In the genomic region with DNA sequence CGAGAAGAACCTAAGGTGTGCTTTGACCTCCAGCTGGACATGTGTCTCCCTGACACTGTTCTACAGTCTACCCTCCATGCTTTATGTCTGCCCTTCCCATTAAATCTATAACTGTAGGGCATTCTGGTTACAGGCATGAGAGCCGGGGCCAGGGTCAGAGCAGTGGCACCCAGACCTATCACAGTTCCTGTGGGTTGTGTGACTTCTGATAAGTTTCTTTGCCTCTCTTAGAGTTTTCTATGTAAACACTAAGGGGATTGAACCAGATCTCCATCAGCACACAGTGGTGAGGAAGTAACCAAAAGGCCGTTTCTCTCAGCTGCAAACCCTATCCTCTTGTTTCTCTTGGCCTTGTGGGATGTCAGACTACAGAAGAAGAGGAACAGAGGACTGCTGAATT, we compare ENCODE assay signal across 28 mouse cellular contexts. TPM values are rescaled to one million over a fixed set of nuclear protein-coding genes. Genes with fewer than 3 reads are reported as not detected.
DNase-seq lines count a peak whose midpoint lies in the region; ATAC-seq and TF ChIP-seq lines count a peak whose summit lies in the region.
"Had no signal": no experiment of that assay in that cellular context is flagged by ENCODE, and none has a peak within 500 bp of the region (broad histone marks: within the 10 kb centered on the region; RNA-seq: fewer than 3 reads in every experiment).

No protein-coding gene starts in this region.

- no peak for DNase-seq in gastrocnemius, adult 2 months
- DNase-seq in gastrocnemius, adult 8-10 months (ENCODE audit: low spot score in 2 of 2) = no peak
- DNase-seq in liver = no peak
- no peak for DNase-seq in embryo, embryonic 10 days (ENCODE audit: low spot score)
- DNase-seq in kidney, adult 9 months = no peak
- DNase-seq: adrenal gland, postnatal 25 days; cerebellum, adult 11-12 months; cerebellum, adult 9-11 months; kidney, adult 11 months; kidney, postnatal 36 days; left cerebral cortex, postnatal 4 days; lung, postnatal 36 days; retina, postnatal 1 day; right cerebral cortex, postnatal 14 days had no signal

- WGBS in liver, embryonic 12.5 days (ENCODE audit: insufficient replicate concordance) = 34% methylated on average over 3 of the region's 3 CpGs
- 35% methylated on average over 3 of the region's 3 CpGs for WGBS in liver, embryonic 15.5 days (ENCODE audit: insufficient replicate concordance)

- 0 out of 2 replicates have a peak, but pooled peaks cover 3% of the 10 kb centered on the region for H3K27me3 ChIP-seq in liver, embryonic 12.5 days (replicated peaks)
- H3K27me3 ChIP-seq in liver, embryonic 15.5 days = no peaks in the 10 kb centered on the region
- H3K27me3 ChIP-seq: heart, embryonic 15.5 days; hindbrain, embryonic 15.5 days; limb, embryonic 15.5 days; lung, embryonic 15.5 days; midbrain, embryonic 13.5 days; stomach, embryonic 15.5 days had no signal

- H3K9me3 ChIP-seq in liver, embryonic 12.5 days (replicated peaks) = no peaks in the 10 kb centered on the region
- H3K9me3 ChIP-seq in liver, embryonic 15.5 days (replicated peaks) = no peaks in the 10 kb centered on the region
- H3K9me3 ChIP-seq: heart, embryonic 15.5 days; hindbrain, embryonic 15.5 days; limb, embryonic 15.5 days; lung, embryonic 15.5 days; midbrain, embryonic 13.5 days; stomach, embryonic 15.5 days had no signal

- no peak overlapping the region for H3K9ac ChIP-seq in liver, embryonic 12.5 days
- H3K9ac ChIP-seq in liver, embryonic 15.5 days = no peak overlapping the region; the same call in 1 of the 2 replicates
- H3K9ac ChIP-seq: heart, embryonic 15.5 days; hindbrain, embryonic 15.5 days; limb, embryonic 15.5 days; lung, embryonic 15.5 days; midbrain, embryonic 13.5 days; stomach, embryonic 15.5 days had no signal

- H3K27ac ChIP-seq in gastrocnemius, adult 2 months = peak overlapping the region; percentile 40; the same call in 1 of the 2 replicates
- 0 out of 2 replicates have a peak overlapping the region, but pooled peaks have one; percentile 42 for H3K27ac ChIP-seq in liver, embryonic 12.5 days
- no peak overlapping the region for H3K27ac ChIP-seq in liver, embryonic 15.5 days (replicated peaks)
- H3K27ac ChIP-seq: heart, embryonic 15.5 days; hindbrain, embryonic 15.5 days; layer of hippocampus, adult 2 months; left cerebral cortex, adult 2 months; limb, embryonic 15.5 days; lung, embryonic 15.5 days; midbrain, embryonic 13.5 days; stomach, embryonic 15.5 days had no signal

- ATAC-seq in liver, embryonic 12.5 days = peak; percentile 42; the same call in 1 of the 2 replicates
- peak; percentile 43 for ATAC-seq in liver, embryonic 15.5 days (ENCODE audit: insufficient read depth)
- ATAC-seq: CD4-positive, CD25-positive, alpha-beta regulatory T cell, adult 4 months; forebrain, embryonic 14.5 days; inflammation-experienced regulatory T-cells, adult 6 months; midbrain, embryonic 13.5 days had no signal

- no peak overlapping the region for H3K4me3 ChIP-seq in gastrocnemius, adult 2 months
- H3K4me3 ChIP-seq in liver, embryonic 12.5 days = no peak overlapping the region
- no peak overlapping the region for H3K4me3 ChIP-seq in liver, embryonic 15.5 days (replicated peaks)
- H3K4me3 ChIP-seq: erythroblast, embryonic 14.5 days; heart, embryonic 15.5 days; hindbrain, embryonic 15.5 days; layer of hippocampus, adult 2 months; left cerebral cortex, adult 2 months; limb, embryonic 15.5 days; lung, embryonic 15.5 days; midbrain, embryonic 13.5 days; stomach, embryonic 15.5 days had no signal

- no peaks in the 10 kb centered on the region for H3K36me3 ChIP-seq in liver, embryonic 12.5 days
- no peaks in the 10 kb centered on the region for H3K36me3 ChIP-seq in liver, embryonic 15.5 days (replicated peaks)
- H3K36me3 ChIP-seq: heart, embryonic 15.5 days; hindbrain, embryonic 15.5 days; limb, embryonic 15.5 days; lung, embryonic 15.5 days; midbrain, embryonic 13.5 days; stomach, embryonic 15.5 days had no signal

- intact Hi-C loops in gastrocnemius, adult 2 months (cut with DNase I) = no loop called here

- TF ChIP-seq CTCF in gastrocnemius, adult 2 months (IDR thresholded peaks at IDR 0.05) = no peak

- no peak overlapping the region for H3K4me2 ChIP-seq in liver, embryonic 12.5 days
- H3K4me2 ChIP-seq in liver, embryonic 15.5 days = no peak overlapping the region
- H3K4me2 ChIP-seq: heart, embryonic 15.5 days; hindbrain, embryonic 15.5 days; limb, embryonic 15.5 days; lung, embryonic 15.5 days; midbrain, embryonic 13.5 days; stomach, embryonic 15.5 days had no signal

- peaks cover 55% of the 10 kb centered on the region for H3K4me1 ChIP-seq in liver, embryonic 12.5 days
- peaks cover 47% of the 10 kb centered on the region for H3K4me1 ChIP-seq in liver, embryonic 15.5 days (replicated peaks)
- H3K4me1 ChIP-seq: heart, embryonic 15.5 days; hindbrain, embryonic 15.5 days; midbrain, embryonic 13.5 days had no signal

RNA-seq across cellular contexts. Expression of a gene that starts 50.4 kb away (rescaled TPM):
- total RNA-seq in gastrocnemius, adult 2 months (2021) = 10 to 100 TPM; 87.2 to 92.8 TPM
- 100 to 1,000 TPM; 101 to 121 (median 108) TPM for total RNA-seq in gastrocnemius, adult 8-10 months (2022)
- 87.1 and 88.2 TPM in 2 replicates for polyA plus RNA-seq in liver, embryonic 12.5 days (2016; fragmentation: Nextera tagmentation; extraction: Ambion mirVana)
- polyA plus RNA-seq in liver, embryonic 15.5 days (2015; fragmentation: Nextera tagmentation; extraction: Ambion mirVana) = 194 and 219 TPM in 2 replicates
